Mouse (Mus musculus) erythroid progenitor cell, adult 5-6 weeks (primary cell): ENCODE data around the gene Rpgrip1l. TPM values are rescaled to one million over a fixed set of nuclear protein-coding genes. Genes with fewer than 3 reads are reported as not detected.

Experiments used
- ATAC-seq: replicated peaks from 2 replicates; pipeline ENCODE4 v1.8.0; 2016; ENCODE audit warnings: moderate number of reproducible peaks, mild to moderate bottlenecking, moderate TSS enrichment, inconsistent platforms; ENCODE audit not compliant: poor library complexity, low FRiP score, severe bottlenecking
- total RNA-seq, 2 experiments: library from RNA; stranded (forward) in 1 of 2; stranded (reverse) in 1 of 2; fragments of 150-400 nt in 1 of 2; fragments of 186-747, 209-891 nt in 1 of 2; gene quantifications; 2 replicates each; pipeline versions ENCODE4 v1.2.3 to v1.2.4; 2015 to 2017; ENCODE audit warnings: low replicate concordance in 2 of 2

The Rpgrip1l gene
- total RNA-seq, 2 experiments from 2014 or later: 10.1 to 11.4 TPM

DNA sequence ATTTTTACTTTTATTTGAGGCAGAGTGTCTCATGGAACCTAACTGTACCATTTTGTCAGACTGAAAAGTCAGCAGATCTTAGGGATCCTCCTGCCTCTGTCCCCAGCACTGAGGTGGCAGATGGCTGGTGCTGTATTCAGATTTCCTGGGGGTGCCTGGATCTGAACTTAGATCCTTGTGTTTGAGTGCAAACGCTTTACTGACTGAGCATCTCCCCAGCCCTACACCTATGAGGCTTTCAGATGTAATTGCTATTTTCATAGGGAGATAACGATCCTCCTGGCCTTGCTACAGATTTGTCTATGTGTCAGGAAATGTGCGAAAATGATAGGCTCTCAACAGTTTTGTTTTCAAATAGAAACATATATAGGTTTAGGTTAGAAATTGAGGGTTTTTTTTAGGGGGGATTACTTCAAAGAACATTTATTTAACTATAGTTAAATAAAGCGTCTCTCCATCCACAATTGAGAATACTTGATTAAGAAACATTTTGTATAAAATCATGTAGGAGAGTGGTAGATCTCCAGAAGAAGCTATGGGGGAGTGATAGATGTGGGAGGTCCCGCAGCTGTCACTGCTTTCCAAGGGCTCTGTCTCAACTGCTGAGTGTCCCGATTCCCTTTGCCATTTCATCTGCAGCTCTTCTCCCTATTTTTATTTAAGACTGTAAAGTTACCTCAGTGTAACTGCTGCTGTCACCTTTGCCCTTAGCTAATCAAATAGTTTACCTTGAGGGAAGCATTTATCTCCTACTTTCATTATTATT lies 25.5 kb upstream of the Rpgrip1l start:
- ATAC-seq: no peak

DNA sequence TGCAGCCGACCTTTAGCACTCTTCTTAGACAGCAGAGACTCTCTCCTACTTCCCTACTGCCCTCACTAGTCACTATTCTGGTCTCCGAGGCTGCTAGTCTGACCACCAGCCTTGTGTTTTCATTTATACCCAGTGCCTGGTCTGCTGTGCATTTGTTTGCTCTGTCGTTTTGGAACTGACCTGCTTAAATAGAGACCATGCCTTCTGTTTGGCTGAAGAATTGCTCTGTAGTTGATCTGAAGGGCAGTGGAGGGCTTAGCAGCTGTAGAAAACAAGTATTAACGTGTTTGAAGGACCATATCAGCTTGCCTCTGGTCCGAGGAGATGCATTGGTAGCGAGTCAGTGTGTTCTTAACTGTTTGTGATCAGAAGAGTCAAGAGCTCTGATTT lies 16.4 kb upstream of the Rpgrip1l start:
- no peak for ATAC-seq

DNA sequence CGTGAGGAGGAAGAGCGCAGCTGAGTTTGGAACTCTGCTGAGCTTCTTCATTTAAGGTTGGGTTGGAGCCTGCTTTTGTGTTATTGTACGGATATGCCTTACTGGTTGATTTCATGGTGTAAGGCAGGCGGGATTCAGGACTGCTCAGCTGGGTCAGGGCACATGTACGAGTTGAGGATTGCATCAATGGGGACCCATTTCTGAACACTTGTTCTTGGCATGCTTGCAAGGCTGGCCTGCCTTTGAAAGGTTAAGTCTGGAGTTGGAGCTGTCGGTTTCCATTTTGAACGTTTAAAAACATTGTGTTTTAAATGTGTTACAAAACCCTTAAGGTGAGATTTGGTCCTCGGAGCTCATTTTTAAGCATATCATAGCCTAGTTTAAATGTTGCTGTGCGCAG lies 16.0 kb upstream of the Rpgrip1l start:
- no peak for ATAC-seq

DNA sequence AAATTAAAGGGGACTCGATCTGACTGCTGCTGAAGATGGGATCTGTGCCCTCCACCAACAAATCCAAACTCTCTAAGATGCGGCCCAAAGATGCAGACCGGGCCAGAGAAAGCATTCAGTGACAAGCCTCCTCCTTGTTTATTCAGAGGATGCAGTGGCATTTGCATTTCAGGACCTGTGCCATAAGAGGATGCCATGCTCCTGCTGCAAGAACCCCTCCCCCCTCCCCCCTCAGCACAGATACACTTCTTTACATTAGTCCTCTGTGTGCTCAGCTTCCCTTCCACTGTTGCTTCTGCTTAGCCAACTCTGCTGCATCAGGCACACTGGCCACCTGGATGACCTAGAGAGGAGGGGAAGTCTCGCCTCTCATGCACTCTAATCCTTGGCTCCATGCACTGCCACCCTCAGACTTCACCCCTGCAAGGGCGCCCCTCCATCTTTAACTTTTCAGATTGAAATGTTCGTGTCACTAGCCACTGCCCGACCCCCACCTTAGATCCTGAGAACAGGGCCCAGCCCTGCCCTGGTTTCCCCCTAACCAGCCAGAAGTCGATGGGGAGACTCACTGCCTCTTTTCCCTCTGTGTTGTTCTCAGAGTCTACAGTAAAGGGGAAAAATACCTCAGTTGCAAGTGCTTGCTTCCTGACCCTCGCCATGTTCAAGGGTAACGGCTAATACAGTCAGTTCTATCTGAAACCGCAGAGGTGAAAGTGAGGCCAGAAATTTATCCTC lies 14.6 kb upstream of the Rpgrip1l start:
- no peak for ATAC-seq

- no peak for ATAC-seq
These were observed 13.9 kb upstream of the Rpgrip1l start for GRCm38 (mm10) chr8:91326946-91327345.

GRCm38 (mm10) chr8:91326018-91326417 lies 13.0 kb upstream of the Rpgrip1l start:
- ATAC-seq: no peak

- ATAC-seq: no peak
These were observed 11.9 kb upstream of the Rpgrip1l start for GRCm38 (mm10) chr8:91324916-91325315.

- no peak for ATAC-seq
These were observed 11.2 kb upstream of the Rpgrip1l start for GRCm38 (mm10) chr8:91324271-91324670.

DNA sequence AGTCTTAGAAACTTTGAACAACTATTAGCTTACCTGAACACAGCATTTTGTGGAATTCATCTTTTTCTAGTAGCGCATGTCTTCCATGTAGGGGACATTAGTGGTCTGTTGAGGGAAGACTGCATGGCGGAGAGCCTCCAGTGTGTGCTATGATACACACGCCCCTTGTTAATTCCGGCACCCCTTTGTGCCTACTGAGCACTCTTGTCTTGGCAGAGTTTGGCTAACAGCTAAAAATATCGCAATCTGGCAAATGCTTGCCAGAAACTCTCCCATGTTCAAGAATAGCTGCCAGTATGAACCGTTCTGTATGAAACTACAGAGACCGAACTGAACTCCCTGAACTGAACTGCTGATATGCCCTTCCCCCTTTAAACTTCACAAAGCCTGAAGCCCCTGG lies 10.4 kb upstream of the Rpgrip1l start:
- no peak for ATAC-seq

GRCm38 (mm10) chr8:91318938-91319729 lies 6.1 kb upstream of the Rpgrip1l start:
- ATAC-seq: no peak

GRCm38 (mm10) chr8:91317567-91318227 lies 4.6 kb upstream of the Rpgrip1l start:
- no peak for ATAC-seq

- no peak for ATAC-seq
These were observed 720 bp downstream of the Rpgrip1l start for GRCm38 (mm10) chr8:91312342-91312741.

DNA sequence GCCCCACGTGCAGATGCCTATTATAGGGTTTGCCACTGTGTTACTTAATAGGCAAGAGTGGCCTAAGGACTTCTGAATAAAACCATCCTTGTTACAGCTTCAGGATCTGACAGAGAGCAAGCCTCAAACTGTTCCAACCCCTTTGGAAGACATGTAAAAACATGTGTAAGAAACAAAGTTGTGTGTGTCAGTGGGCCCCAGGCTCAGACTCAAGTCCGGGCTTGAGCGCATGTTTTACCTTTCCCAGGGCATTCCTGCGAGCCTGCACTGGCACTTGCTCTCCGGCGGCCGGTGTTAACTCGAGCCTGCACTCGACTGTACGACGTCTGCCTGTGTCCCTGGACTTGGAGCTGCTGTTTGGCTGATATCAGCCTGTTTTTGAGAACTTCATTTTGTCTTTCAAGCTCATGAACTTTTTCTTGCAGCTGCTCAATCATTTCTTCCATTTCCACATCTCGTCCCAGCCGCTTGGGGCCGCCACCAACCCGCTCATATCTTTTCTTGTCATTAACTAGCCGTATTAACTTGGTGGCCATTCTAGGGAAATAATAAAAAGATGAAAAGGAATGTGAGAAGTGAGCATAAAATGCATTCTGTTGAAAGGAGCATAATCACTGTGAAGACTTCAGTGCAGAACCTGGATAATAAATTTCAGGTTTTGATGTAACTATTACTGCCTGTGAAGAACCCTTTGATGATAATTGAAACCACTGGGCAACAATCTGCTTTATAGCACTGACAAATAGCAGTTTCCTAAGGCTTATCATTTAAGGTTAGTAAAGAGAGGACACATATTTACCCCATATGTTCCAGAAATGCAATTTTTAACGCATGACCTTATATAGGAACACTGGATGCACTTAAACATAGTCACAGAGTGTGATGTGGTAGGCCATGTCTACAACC lies 8.3 kb downstream of the Rpgrip1l start:
- ATAC-seq: no peak

- ATAC-seq: no peak
These were observed 14.4 kb downstream of the Rpgrip1l start for GRCm38 (mm10) chr8:91298672-91299071.

- ATAC-seq: no peak
These were observed 17.3 kb downstream of the Rpgrip1l start for GRCm38 (mm10) chr8:91295786-91296185.

DNA sequence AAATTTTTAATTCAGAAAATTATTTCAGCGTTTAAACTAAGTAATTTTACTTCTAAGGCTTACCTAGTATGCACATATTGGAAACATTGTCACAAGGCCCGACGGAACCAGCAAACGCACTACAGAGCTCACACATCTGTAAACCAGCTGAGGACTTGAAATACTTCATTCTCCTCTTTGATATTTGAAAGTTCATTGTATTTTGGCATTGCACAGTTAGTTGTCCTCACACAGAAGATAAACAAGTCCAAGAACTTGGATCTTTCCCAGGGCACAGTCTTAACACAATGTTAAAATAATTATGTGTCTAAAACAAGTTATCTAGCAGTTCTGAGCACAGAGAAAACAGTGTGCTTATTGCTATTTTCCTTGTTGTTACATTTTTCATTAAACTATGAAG lies 22.5 kb downstream of the Rpgrip1l start:
- ATAC-seq: no peak

DNA sequence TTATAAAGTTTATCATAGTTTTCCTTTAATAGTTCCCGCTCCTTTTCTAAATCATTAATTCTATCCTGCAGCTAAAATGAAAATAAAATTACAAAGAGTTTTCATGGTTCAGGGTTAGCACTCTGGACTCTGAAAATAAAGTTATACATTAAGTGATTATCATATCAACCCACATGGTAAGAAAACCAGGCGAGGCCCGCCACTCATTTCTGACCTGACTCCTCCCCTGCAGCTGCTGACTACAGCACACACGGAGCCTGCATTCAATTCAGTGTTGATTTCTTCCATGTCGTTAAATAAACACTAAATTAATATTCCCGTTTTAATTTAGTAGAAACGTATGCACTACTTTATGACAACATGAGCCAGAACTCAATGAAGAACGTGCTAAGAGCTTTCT lies 26.8 kb downstream of the Rpgrip1l start:
- peak; percentile 52; the same call in 1 of the 2 replicates for ATAC-seq

DNA sequence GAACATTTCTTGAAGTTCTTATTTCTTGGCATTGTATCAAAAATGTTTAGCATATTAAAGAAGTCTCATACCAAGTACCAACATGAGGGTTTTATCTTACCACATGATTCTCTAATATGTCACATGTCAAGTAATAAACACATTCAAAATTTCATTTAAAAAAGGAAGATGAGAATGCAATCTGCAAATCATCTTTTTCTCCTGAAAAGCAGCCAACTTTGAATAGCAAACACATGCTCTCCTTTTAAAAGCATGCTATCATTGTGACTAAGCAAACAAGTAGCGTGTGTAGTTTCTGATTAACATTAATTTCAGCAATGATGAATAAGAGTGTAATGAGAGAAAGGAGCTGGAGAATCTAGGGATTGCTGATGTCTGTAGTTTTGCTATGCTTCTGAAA lies 29.2 kb downstream of the Rpgrip1l start:
- no peak for ATAC-seq

DNA sequence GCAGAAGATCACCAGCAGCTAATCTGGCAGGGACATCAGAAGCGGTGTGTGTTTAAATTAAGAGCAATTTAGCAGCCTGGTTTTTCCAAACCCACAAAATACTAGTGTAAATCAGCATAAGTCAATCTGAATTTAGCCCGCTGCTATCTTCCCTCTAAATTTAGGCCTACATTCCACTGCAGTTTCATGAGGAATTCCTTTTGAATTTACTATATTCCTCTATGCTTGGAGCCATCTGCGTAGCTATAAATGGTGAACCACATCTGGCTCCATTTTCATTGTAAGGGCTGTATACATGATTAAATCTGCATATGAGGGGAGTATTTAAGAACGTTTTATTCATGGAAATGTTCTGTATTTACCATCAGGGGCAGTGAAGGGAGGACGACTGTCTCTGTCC lies 30.4 kb downstream of the Rpgrip1l start:
- ATAC-seq: no peak
